Mouse (Mus musculus): ENCODE measurements around the gene Osbp. TPM values are rescaled to one million over a fixed set of nuclear protein-coding genes. Genes with fewer than 3 reads are reported as not detected.
A peak's percentile ranks its signal among the peaks of the same experiment; 100 is the strongest.

The Osbp gene
- polyA plus RNA-seq, 1 experiment from 2014 or later, result 10.8 TPM

- Histone ChIP-seq H3K4me3 (ENCODE audit: control insufficient read depth in 1 of 2, insufficient read depth in 1 of 2, low read depth in 1 of 2, low read length in 2 of 2) (peak overlapping the region; percentile 27 to 65), H3K9ac (ENCODE audit: low read length) (peak overlapping the region; percentile 79), H3K4me2 (ENCODE audit: low read length) (peak overlapping the region; percentile 78), H3K4me1 (ENCODE audit: control insufficient read depth in 2 of 2, insufficient read depth in 2 of 2, low read length in 2 of 2) (peaks cover 6 to 34% of the 10 kb centered on the region in 2 experiments), H3K9me3 (ENCODE audit: control insufficient read depth, low read length) (no peaks in the 10 kb centered on the region), H3K27ac (replicated peaks in 1 of 2; ENCODE audit: control insufficient read depth in 1 of 2, insufficient read depth in 1 of 2, low read depth in 2 of 2, low read length in 2 of 2) (peak overlapping the region in 1 of 2 experiments; percentile 1; a peak in 1 of 4 replicates), H3K27me3 (ENCODE audit: control insufficient read depth, insufficient read depth, low read length) (no peaks in the 10 kb centered on the region), H3K36me3 (ENCODE audit: control insufficient read depth, insufficient read depth, low read length) (no peaks in the 10 kb centered on the region)
- ATAC-seq (ENCODE audit: insufficient number of reproducible peaks, insufficient read depth, low FRiP score, low read depth), result no peak
- 14% methylated on average over 17 of the region's 17 CpGs for WGBS
Observed at GRCm38 (mm10) chr19:12007105-12007931, 41.6 kb downstream of the Osbp start.

GRCm38 (mm10) chr19:12008410-12009380, 43.0 kb downstream of the Osbp start:
- Histone ChIP-seq H3K27ac (replicated peaks in 1 of 2; ENCODE audit: control insufficient read depth in 1 of 2, insufficient read depth in 1 of 2, low read depth in 2 of 2, low read length in 2 of 2) (peak overlapping the region; percentile 5 to 55; a peak in 2 of 4 replicates), H3K36me3 (ENCODE audit: control insufficient read depth, insufficient read depth, low read length) (no peaks in the 10 kb centered on the region), H3K4me2 (ENCODE audit: low read length) (peak overlapping the region; percentile 78), H3K27me3 (ENCODE audit: control insufficient read depth, insufficient read depth, low read length) (no peaks in the 10 kb centered on the region), H3K4me3 (ENCODE audit: control insufficient read depth in 1 of 2, insufficient read depth in 1 of 2, low read depth in 1 of 2, low read length in 2 of 2) (no peak overlapping the region), H3K4me1 (ENCODE audit: control insufficient read depth in 2 of 2, insufficient read depth in 2 of 2, low read length in 2 of 2) (peaks cover 6 to 27% of the 10 kb centered on the region in 2 experiments), H3K9me3 (ENCODE audit: control insufficient read depth, low read length) (no peaks in the 10 kb centered on the region), H3K9ac (ENCODE audit: low read length) (no peak overlapping the region)
- WGBS, result 25% methylated on average over 17 of the region's 17 CpGs
- no peak for ATAC-seq (ENCODE audit: insufficient number of reproducible peaks, insufficient read depth, low FRiP score, low read depth)

GRCm38 (mm10) chr19:12009501-12010280, 44.0 kb downstream of the Osbp start:
- Histone ChIP-seq H3K9ac (ENCODE audit: low read length) (peak overlapping the region; percentile 82), H3K27ac (replicated peaks in 1 of 2; ENCODE audit: control insufficient read depth in 1 of 2, insufficient read depth in 1 of 2, low read depth in 2 of 2, low read length in 2 of 2) (peak overlapping the region; percentile 86 to 96), H3K4me1 (ENCODE audit: control insufficient read depth in 2 of 2, insufficient read depth in 2 of 2, low read length in 2 of 2) (peaks cover 3 to 18% of the 10 kb centered on the region in 2 experiments), H3K4me2 (ENCODE audit: low read length) (peak overlapping the region; percentile 75), H3K36me3 (ENCODE audit: control insufficient read depth, insufficient read depth, low read length) (no peaks in the 10 kb centered on the region), H3K27me3 (ENCODE audit: control insufficient read depth, insufficient read depth, low read length) (no peaks in the 10 kb centered on the region), H3K4me3 (ENCODE audit: control insufficient read depth in 1 of 2, insufficient read depth in 1 of 2, low read depth in 1 of 2, low read length in 2 of 2) (peak overlapping the region; percentile 57 to 90), H3K9me3 (ENCODE audit: control insufficient read depth, low read length) (no peaks in the 10 kb centered on the region)
- WGBS, result under 1% methylated on average over 24 of the region's 24 CpGs
- 0 out of 2 replicates have a peak, but pooled peaks have one; percentile 13 for ATAC-seq (ENCODE audit: insufficient number of reproducible peaks, insufficient read depth, low FRiP score, low read depth)

- Histone ChIP-seq H3K4me2 (ENCODE audit: low read length) (peak overlapping the region; percentile 75), H3K36me3 (ENCODE audit: control insufficient read depth, insufficient read depth, low read length) (no peaks in the 10 kb centered on the region), H3K27me3 (ENCODE audit: control insufficient read depth, insufficient read depth, low read length) (no peaks in the 10 kb centered on the region), H3K4me3 (ENCODE audit: control insufficient read depth in 1 of 2, insufficient read depth in 1 of 2, low read depth in 1 of 2, low read length in 2 of 2) (peak overlapping the region; percentile 57 to 90), H3K9me3 (ENCODE audit: control insufficient read depth, low read length) (no peaks in the 10 kb centered on the region), H3K9ac (ENCODE audit: low read length) (peak overlapping the region; percentile 82), H3K27ac (replicated peaks in 1 of 2; ENCODE audit: control insufficient read depth in 1 of 2, insufficient read depth in 1 of 2, low read depth in 2 of 2, low read length in 2 of 2) (peak overlapping the region; percentile 86 to 96), H3K4me1 (ENCODE audit: control insufficient read depth in 2 of 2, insufficient read depth in 2 of 2, low read length in 2 of 2) (peaks cover 3 to 15% of the 10 kb centered on the region in 2 experiments)
- ATAC-seq (ENCODE audit: insufficient number of reproducible peaks, insufficient read depth, low FRiP score, low read depth), result no peak
- WGBS, result under 1% methylated on average over 24 of the region's 24 CpGs
Observed at GRCm38 (mm10) chr19:12010281-12010771, 44.6 kb downstream of the Osbp start.

GRCm38 (mm10) chr19:12010916-12011559, 45.3 kb downstream of the Osbp start:
- Histone ChIP-seq H3K4me3 (ENCODE audit: control insufficient read depth in 1 of 2, insufficient read depth in 1 of 2, low read depth in 1 of 2, low read length in 2 of 2) (peak overlapping the region; percentile 57 to 90), H3K9me3 (ENCODE audit: control insufficient read depth, low read length) (no peaks in the 10 kb centered on the region), H3K4me1 (ENCODE audit: control insufficient read depth in 2 of 2, insufficient read depth in 2 of 2, low read length in 2 of 2) (peaks cover 3 to 15% of the 10 kb centered on the region in 2 experiments), H3K36me3 (ENCODE audit: control insufficient read depth, insufficient read depth, low read length) (no peaks in the 10 kb centered on the region), H3K27me3 (ENCODE audit: control insufficient read depth, insufficient read depth, low read length) (no peaks in the 10 kb centered on the region), H3K9ac (ENCODE audit: low read length) (peak overlapping the region; percentile 82), H3K4me2 (ENCODE audit: low read length) (peak overlapping the region; percentile 75), H3K27ac (replicated peaks in 1 of 2; ENCODE audit: control insufficient read depth in 1 of 2, insufficient read depth in 1 of 2, low read depth in 2 of 2, low read length in 2 of 2) (peak overlapping the region; percentile 86 to 96)
- ATAC-seq (ENCODE audit: insufficient number of reproducible peaks, insufficient read depth, low FRiP score, low read depth), result peak; percentile 33; the same call in 1 of the 2 replicates
- WGBS, result under 1% methylated on average over 26 of the region's 26 CpGs

- Histone ChIP-seq H3K4me3 (ENCODE audit: control insufficient read depth in 1 of 2, insufficient read depth in 1 of 2, low read depth in 1 of 2, low read length in 2 of 2) (peak overlapping the region; percentile 57 to 63), H3K4me1 (ENCODE audit: control insufficient read depth in 2 of 2, insufficient read depth in 2 of 2, low read length in 2 of 2) (peaks cover 3 to 12% of the 10 kb centered on the region in 2 experiments), H3K27me3 (ENCODE audit: control insufficient read depth, insufficient read depth, low read length) (no peaks in the 10 kb centered on the region), H3K9ac (ENCODE audit: low read length) (peak overlapping the region; percentile 72), H3K4me2 (ENCODE audit: low read length) (peak overlapping the region; percentile 75), H3K9me3 (ENCODE audit: control insufficient read depth, low read length) (no peaks in the 10 kb centered on the region), H3K36me3 (ENCODE audit: control insufficient read depth, insufficient read depth, low read length) (no peaks in the 10 kb centered on the region), H3K27ac (replicated peaks in 1 of 2; ENCODE audit: control insufficient read depth in 1 of 2, insufficient read depth in 1 of 2, low read depth in 2 of 2, low read length in 2 of 2) (peak overlapping the region; percentile 74 to 85)
- ATAC-seq (ENCODE audit: insufficient number of reproducible peaks, insufficient read depth, low FRiP score, low read depth), result peak; percentile 79
- under 1% methylated on average over 49 of the region's 49 CpGs for WGBS
Observed at GRCm38 (mm10) chr19:12011560-12012556, 46.1 kb downstream of the Osbp start.
